Mouse (Mus musculus): ENCODE results near the gene Map3k4. TPM values are rescaled to one million over a fixed set of nuclear protein-coding genes. Genes with fewer than 3 reads are reported as not detected.
"Not testable (repeated sequence)": the region's sequence is repeated elsewhere in the genome, so short reads cannot be mapped to it uniquely, and the experiment has no call there.

Map3k4 gene
- total and polyA plus RNA-seq, 2 experiments: 10.7 to 19.2 TPM

DNA sequence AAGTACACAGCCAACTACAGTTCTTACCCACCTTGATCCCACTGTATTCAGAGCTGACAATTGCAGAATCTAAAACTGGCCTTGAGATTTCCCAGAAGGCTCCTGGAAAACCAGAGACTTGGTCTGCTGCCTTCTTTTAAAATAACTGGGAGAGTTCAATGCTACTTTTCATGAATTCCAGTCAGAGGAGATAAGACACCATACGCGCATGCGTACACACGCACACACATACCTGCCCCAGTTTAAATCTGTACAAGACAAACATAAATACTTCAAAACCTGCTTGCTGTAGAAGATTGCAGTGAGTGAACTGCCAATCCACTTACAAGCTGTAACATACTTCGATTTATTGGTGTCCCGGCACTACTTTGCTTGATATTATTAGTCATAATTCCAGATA is 13.9 kb downstream of the Map3k4 start:
- Histone ChIP-seq H3K4me1 (ENCODE audit: control insufficient read depth, insufficient read depth, low read length) (peaks cover 8% of the 10 kb centered on the region), H3K36me3 (ENCODE audit: control insufficient read depth, insufficient read depth, low read length) (no peaks in the 10 kb centered on the region), H3K9ac (ENCODE audit: low read depth, low read length) (no peak overlapping the region), H3K4me3 (ENCODE audit: insufficient read depth, low read depth, low read length) (no peak overlapping the region), H3K79me2 (ENCODE audit: control insufficient read depth, insufficient read depth, low read length) (peaks cover 15% of the 10 kb centered on the region; the same call in 1 of the 2 replicates), H3K27me3 (ENCODE audit: control insufficient read depth, insufficient read depth, low read length) (no peaks in the 10 kb centered on the region), H3K27ac (replicated peaks; ENCODE audit: insufficient read depth, low read depth, low read length) (no peak overlapping the region)
- 85% methylated on average over 6 of the region's 6 CpGs for WGBS
- no peak for TF ChIP-seq POLR2A (IDR thresholded peaks at IDR 0.05; ENCODE audit: extremely low read depth, insufficient read depth, low read length)
- TF ChIP-seq CTCF (IDR thresholded peaks at IDR 0.05; ENCODE audit: low read depth, low read length): no peak
- no peak for DNase-seq (ENCODE audit: extremely low read depth, low read depth, low spot score)

DNA sequence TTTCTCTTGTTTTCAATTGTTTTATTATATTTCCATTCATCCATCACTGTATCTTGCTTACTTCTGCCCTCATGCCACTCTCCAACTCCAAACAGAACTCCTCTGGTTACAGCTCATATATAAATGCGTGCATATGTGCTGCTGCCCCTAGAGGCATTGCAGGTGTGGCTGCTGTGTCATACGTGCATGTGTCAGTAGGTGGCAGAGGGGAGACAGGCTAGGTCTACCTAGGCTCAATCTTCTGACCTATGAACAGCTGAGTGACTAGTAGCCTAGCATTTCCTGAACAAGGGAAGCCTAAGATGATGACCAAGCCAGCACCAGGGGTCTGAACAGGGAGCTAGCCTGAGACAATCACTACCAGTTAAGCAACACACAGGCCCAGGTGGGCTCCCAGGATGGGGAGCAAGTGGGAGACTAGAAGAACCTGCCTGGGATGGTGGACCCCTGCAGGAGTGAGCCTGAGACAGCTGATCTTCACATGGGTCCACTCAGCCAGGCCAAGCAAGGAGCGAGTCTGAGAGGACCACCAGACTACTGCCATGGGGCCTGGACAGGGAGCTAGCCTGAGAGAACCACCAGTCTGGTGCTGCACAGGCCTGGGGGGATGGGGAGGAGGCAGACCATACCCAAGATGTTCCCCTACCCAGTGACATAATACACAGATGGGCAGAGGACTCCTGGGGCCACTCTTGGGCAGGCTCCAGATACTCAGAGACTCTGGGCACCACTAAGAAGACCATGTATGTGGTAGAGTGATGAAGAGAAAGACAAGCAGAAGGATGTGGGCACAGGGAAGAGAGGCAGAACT is 17.5 kb downstream of the Map3k4 start:
- peak; percentile 91 for TF ChIP-seq CTCF (IDR thresholded peaks at IDR 0.05; ENCODE audit: low read depth, low read length)
- TF ChIP-seq POLR2A (IDR thresholded peaks at IDR 0.05; ENCODE audit: extremely low read depth, insufficient read depth, low read length): no peak
- Histone ChIP-seq H3K9ac (ENCODE audit: low read depth, low read length) (no peak overlapping the region), H3K4me3 (ENCODE audit: insufficient read depth, low read depth, low read length) (no peak overlapping the region), H3K27me3 (ENCODE audit: control insufficient read depth, insufficient read depth, low read length) (no peaks in the 10 kb centered on the region), H3K36me3 (ENCODE audit: control insufficient read depth, insufficient read depth, low read length) (no peaks in the 10 kb centered on the region), H3K27ac (replicated peaks; ENCODE audit: insufficient read depth, low read depth, low read length) (no peak overlapping the region), H3K4me1 (ENCODE audit: control insufficient read depth, insufficient read depth, low read length) (peaks cover 9% of the 10 kb centered on the region), H3K79me2 (ENCODE audit: control insufficient read depth, insufficient read depth, low read length) (peaks cover 16% of the 10 kb centered on the region)
- peak; percentile 57 for DNase-seq (ENCODE audit: extremely low read depth, low read depth, low spot score)
- WGBS: 47% methylated on average over 3 of the region's 3 CpGs

DNA sequence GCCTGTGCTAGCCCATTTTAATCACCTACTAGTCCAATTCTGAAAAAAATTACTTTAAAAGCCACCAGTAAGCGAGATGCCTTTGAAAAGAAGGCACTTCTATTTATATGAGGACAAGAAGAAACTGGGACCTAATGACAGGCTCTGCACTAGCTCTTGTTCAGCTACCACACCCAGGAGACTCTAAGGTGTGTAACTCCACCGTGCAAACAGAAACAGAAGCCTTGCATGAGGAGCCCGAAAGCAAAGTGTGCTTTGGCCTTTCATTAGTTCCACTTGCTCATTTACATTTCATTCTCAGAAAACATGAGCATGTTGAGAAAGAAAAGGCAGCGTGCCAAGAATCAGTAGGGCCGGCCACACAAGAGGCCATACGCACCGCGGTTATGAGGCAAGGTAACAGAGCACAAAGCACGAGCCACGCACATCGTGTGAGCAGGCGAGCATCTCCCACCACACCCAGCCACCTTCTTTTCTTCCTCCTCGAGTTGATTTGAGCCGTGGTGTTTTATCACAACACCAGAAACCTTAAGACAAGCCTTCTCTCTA is 18.4 kb downstream of the Map3k4 start:
- peaks cover 9% of the 10 kb centered on the region for H3K4me1 ChIP-seq (ENCODE audit: control insufficient read depth, insufficient read depth, low read length)
- H3K9ac ChIP-seq (ENCODE audit: low read depth, low read length): no peak overlapping the region
- 32% methylated on average over 14 of the region's 14 CpGs for WGBS
- no peaks in the 10 kb centered on the region for H3K36me3 ChIP-seq (ENCODE audit: control insufficient read depth, insufficient read depth, low read length)
- H3K79me2 ChIP-seq (ENCODE audit: control insufficient read depth, insufficient read depth, low read length): peaks cover 19% of the 10 kb centered on the region
- peak; percentile 71 for DNase-seq (ENCODE audit: extremely low read depth, low read depth, low spot score)
- TF ChIP-seq CTCF (IDR thresholded peaks at IDR 0.05; ENCODE audit: low read depth, low read length) (no peak), POLR2A (IDR thresholded peaks at IDR 0.05; ENCODE audit: extremely low read depth, insufficient read depth, low read length) (no peak)
- H3K27me3 ChIP-seq (ENCODE audit: control insufficient read depth, insufficient read depth, low read length): no peaks in the 10 kb centered on the region
- H3K4me3 ChIP-seq (ENCODE audit: insufficient read depth, low read depth, low read length): no peak overlapping the region
- no peak overlapping the region for H3K27ac ChIP-seq (replicated peaks; ENCODE audit: insufficient read depth, low read depth, low read length)

DNA sequence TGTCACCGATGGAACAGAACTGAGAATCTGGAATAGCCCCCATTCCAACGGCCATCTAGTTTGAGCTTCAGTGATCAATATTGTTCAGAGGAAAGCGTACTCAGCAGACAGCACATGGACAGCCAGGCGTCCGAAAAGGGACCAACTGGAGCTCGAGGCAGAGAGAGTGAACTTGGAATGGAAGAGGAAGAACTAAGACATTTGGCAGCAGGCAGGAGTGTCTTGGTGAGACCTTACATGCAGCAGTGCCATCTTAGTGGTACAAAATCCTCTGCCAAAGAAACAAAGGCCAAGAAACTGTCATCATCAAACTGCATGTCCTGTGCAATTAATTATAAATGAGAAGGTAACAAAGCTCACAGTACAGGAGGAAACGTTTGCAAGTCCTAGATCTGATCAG is 19.2 kb downstream of the Map3k4 start:
- no peak overlapping the region for H3K27ac ChIP-seq (replicated peaks; ENCODE audit: insufficient read depth, low read depth, low read length)
- DNase-seq (ENCODE audit: extremely low read depth, low read depth, low spot score): peak; percentile 19
- TF ChIP-seq POLR2A (IDR thresholded peaks at IDR 0.05; ENCODE audit: extremely low read depth, insufficient read depth, low read length): no peak
- no peak for TF ChIP-seq CTCF (IDR thresholded peaks at IDR 0.05; ENCODE audit: low read depth, low read length)
- H3K36me3 ChIP-seq (ENCODE audit: control insufficient read depth, insufficient read depth, low read length): no peaks in the 10 kb centered on the region
- no peak overlapping the region for H3K9ac ChIP-seq (ENCODE audit: low read depth, low read length)
- peaks cover 26% of the 10 kb centered on the region for H3K79me2 ChIP-seq (ENCODE audit: control insufficient read depth, insufficient read depth, low read length)
- H3K4me3 ChIP-seq (ENCODE audit: insufficient read depth, low read depth, low read length): no peak overlapping the region
- no peaks in the 10 kb centered on the region for H3K27me3 ChIP-seq (ENCODE audit: control insufficient read depth, insufficient read depth, low read length)
- peaks cover 9% of the 10 kb centered on the region for H3K4me1 ChIP-seq (ENCODE audit: control insufficient read depth, insufficient read depth, low read length)
- 34% methylated on average over 7 of the region's 7 CpGs for WGBS

DNA sequence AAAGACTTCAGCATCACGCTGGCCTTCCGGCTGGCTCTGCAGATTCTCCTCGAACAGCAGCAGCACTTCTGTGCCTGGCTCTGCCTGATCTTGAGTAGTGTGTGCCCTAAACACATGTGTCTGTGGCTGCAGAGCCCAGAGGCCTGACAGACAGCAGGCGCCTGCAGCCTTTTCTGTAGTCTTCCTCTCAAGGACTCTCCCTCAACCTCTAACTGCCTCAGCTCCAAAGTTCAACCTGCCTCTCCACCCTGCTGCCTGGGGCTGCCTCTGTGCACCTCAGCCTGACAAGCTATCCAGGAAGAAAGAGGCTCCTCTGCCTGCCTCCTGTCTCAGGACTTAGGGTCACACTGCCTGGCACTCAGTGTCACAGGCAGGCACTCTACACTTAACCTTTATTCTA is 20.6 kb downstream of the Map3k4 start:
- TF ChIP-seq POLR2A (IDR thresholded peaks at IDR 0.05; ENCODE audit: extremely low read depth, insufficient read depth, low read length) (no peak), CTCF (IDR thresholded peaks at IDR 0.05; ENCODE audit: low read depth, low read length) (no peak)
- 76% methylated on average over 4 of the region's 4 CpGs for WGBS
- Histone ChIP-seq H3K79me2 (ENCODE audit: control insufficient read depth, insufficient read depth, low read length) (peaks cover 34% of the 10 kb centered on the region), H3K36me3 (ENCODE audit: control insufficient read depth, insufficient read depth, low read length) (no peaks in the 10 kb centered on the region), H3K27ac (replicated peaks; ENCODE audit: insufficient read depth, low read depth, low read length) (no peak overlapping the region), H3K9ac (ENCODE audit: low read depth, low read length) (no peak overlapping the region), H3K27me3 (ENCODE audit: control insufficient read depth, insufficient read depth, low read length) (no peaks in the 10 kb centered on the region), H3K4me1 (ENCODE audit: control insufficient read depth, insufficient read depth, low read length) (peaks cover 9% of the 10 kb centered on the region), H3K4me3 (ENCODE audit: insufficient read depth, low read depth, low read length) (no peak overlapping the region)
- DNase-seq (ENCODE audit: extremely low read depth, low read depth, low spot score): no peak

DNA sequence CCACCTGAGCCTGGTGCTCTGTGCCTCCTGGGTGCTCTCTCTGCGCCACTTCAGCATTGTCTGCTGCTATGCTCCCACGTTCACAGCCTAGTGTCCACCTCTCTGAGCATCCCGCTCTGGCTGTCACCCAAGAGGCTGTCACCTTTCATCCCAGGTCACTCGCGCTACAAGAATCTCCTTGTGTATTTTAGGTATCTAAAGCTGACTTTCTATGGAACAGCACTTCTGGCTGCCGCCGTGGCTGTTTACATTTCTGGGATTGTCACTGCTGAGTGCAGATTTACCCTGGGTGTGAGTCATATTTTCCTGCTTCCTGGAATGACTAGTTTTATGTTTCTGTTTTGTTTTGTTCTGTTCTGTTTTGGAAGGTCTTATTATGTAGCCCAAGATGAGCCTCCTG is 21.3 kb downstream of the Map3k4 start:
- no peak overlapping the region for H3K27ac ChIP-seq (replicated peaks; ENCODE audit: insufficient read depth, low read depth, low read length)
- no peak for TF ChIP-seq POLR2A (IDR thresholded peaks at IDR 0.05; ENCODE audit: extremely low read depth, insufficient read depth, low read length)
- no peak for TF ChIP-seq CTCF (IDR thresholded peaks at IDR 0.05; ENCODE audit: low read depth, low read length)
- H3K4me3 ChIP-seq (ENCODE audit: insufficient read depth, low read depth, low read length): no peak overlapping the region
- no peak overlapping the region for H3K9ac ChIP-seq (ENCODE audit: low read depth, low read length)
- peak; percentile 14 for DNase-seq (ENCODE audit: extremely low read depth, low read depth, low spot score)
- no peaks in the 10 kb centered on the region for H3K27me3 ChIP-seq (ENCODE audit: control insufficient read depth, insufficient read depth, low read length)
- H3K79me2 ChIP-seq (ENCODE audit: control insufficient read depth, insufficient read depth, low read length): peaks cover 34% of the 10 kb centered on the region
- H3K36me3 ChIP-seq (ENCODE audit: control insufficient read depth, insufficient read depth, low read length): no peaks in the 10 kb centered on the region
- H3K4me1 ChIP-seq (ENCODE audit: control insufficient read depth, insufficient read depth, low read length): peaks cover 9% of the 10 kb centered on the region
- WGBS: 26% methylated on average over 7 of the region's 7 CpGs

DNA sequence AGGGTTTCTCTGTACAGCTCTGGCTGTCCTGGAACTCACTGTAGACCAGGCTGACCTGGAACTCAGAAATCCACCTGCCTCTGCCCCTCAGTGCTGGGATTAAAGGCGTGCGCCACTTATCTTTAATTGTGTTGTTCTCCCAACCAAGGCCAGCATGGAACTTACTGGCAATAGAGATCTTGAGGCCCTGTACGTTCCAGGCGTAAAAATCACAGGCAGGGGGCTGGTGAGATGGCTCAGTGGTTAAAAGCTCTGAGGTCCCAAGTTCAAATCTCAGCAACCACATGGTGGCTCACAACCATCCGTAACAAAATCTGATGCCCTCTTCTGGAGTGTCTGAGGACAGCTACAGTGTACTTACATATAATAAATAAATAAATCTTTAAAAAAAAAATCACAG is 22.7 kb downstream of the Map3k4 start:
- H3K4me3 ChIP-seq (ENCODE audit: insufficient read depth, low read depth, low read length); H3K9ac ChIP-seq (ENCODE audit: low read depth, low read length); H3K36me3 ChIP-seq (ENCODE audit: control insufficient read depth, insufficient read depth, low read length); H3K4me1 ChIP-seq (ENCODE audit: control insufficient read depth, insufficient read depth, low read length); DNase-seq (ENCODE audit: extremely low read depth, low read depth, low spot score); H3K27ac ChIP-seq (replicated peaks; ENCODE audit: insufficient read depth, low read depth, low read length); H3K27me3 ChIP-seq (ENCODE audit: control insufficient read depth, insufficient read depth, low read length): not testable (repeated sequence)
- WGBS: 97% methylated on average over 5 of the region's 5 CpGs
- H3K79me2 ChIP-seq (ENCODE audit: control insufficient read depth, insufficient read depth, low read length): peaks cover 31% of the 10 kb centered on the region

All from liver, adult 2 months (tissue).